Comparison of ENCODE assay signal across 10 mouse cellular contexts in the genomic region with DNA sequence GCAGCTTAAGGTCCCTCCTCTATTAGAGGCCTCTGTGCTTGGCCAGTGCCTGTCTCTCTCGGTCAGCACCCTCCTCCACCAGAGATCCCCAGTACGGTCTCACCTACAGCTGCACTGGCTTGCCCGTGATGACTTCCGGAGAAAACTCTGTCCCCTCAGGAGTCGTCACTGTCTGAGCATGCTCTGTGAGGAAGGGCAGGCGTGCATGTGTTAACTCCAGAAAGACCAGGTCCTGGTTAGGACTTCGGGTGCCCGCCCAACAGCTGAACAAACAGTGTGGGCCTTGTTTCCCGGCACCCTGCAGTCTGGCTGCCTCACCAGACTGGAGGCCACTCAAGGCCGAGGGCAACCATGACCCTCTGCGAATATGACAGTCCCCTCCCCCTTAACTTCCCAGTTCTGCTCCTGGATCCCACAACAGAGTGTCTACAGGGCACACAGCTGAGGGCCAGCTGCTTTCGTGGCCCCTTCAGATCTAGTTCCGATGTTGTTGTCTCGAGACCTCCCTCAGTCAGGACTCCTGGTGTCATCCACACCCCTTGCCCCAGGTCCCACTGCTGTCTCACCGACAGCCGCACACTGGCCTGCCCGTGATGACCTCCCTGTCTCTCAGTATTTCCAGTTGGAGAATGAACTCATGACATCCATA. TPM values are rescaled to one million over a fixed set of nuclear protein-coding genes. Genes with fewer than 3 reads are reported as not detected.
DNase-seq lines count a peak whose midpoint lies in the region; ATAC-seq lines count a peak whose summit lies in the region.
"Had no signal": no experiment of that assay in that cellular context is flagged by ENCODE, and none has a peak within 500 bp of the region (broad histone marks: within the 10 kb centered on the region; RNA-seq: fewer than 3 reads in every experiment).

No protein-coding gene starts in this region.

- H3K27me3 ChIP-seq in hindbrain, embryonic 15.5 days: no peaks in the 10 kb centered on the region
- H3K27me3 ChIP-seq in neural tube, embryonic 13.5 days: no peaks in the 10 kb centered on the region

- H3K4me3 ChIP-seq in hindbrain, embryonic 15.5 days: no peak overlapping the region
- H3K4me3 ChIP-seq in neural tube, embryonic 13.5 days: peak overlapping the region; percentile 11; the same call in 1 of the 2 replicates

- peak; percentile 45 for DNase-seq in adrenal gland, adult 2 months
- no peak for DNase-seq in adrenal gland, postnatal 4 days (ENCODE audit: low spot score in 2 of 2)
- DNase-seq in left cerebral cortex, postnatal 25 days (ENCODE audit: low spot score in 2 of 2): peak; percentile 11 to 21
- no peak for DNase-seq in left cerebral cortex, adult 11 months (ENCODE audit: low spot score)
- DNase-seq in testis, postnatal 10 days (ENCODE audit: low spot score): no peak
- DNase-seq: cerebellum, adult 8-10 months had no signal

- H3K4me2 ChIP-seq in hindbrain, embryonic 15.5 days: peak overlapping the region; percentile 12; the same call in 1 of the 2 replicates
- H3K4me2 ChIP-seq in neural tube, embryonic 13.5 days: peak overlapping the region; percentile 31

- H3K27ac ChIP-seq in hindbrain, embryonic 15.5 days (replicated peaks): no peak overlapping the region
- H3K27ac ChIP-seq in neural tube, embryonic 13.5 days (replicated peaks): no peak overlapping the region

- H3K4me1 ChIP-seq in hindbrain, embryonic 15.5 days (replicated peaks): peaks cover 4% of the 10 kb centered on the region; the same call in 1 of the 2 replicates
- H3K4me1 ChIP-seq in neural tube, embryonic 13.5 days (replicated peaks): peaks cover 23% of the 10 kb centered on the region

- intact Hi-C loops in left cerebral cortex, postnatal 25 days (cut with DNase I): no loop called here

- WGBS in hindbrain, embryonic 15.5 days: 58% methylated on average over 17 of the region's 17 CpGs
- WGBS in neural tube, embryonic 13.5 days: 51% methylated on average over 17 of the region's 17 CpGs

- no peak overlapping the region for H3K9ac ChIP-seq in hindbrain, embryonic 15.5 days
- H3K9ac ChIP-seq in neural tube, embryonic 13.5 days: peak overlapping the region; percentile 10; the same call in 1 of the 2 replicates

- H3K36me3 ChIP-seq in hindbrain, embryonic 15.5 days: no peaks in the 10 kb centered on the region
- H3K36me3 ChIP-seq in neural tube, embryonic 13.5 days: no peaks in the 10 kb centered on the region

- H3K9me3 ChIP-seq in hindbrain, embryonic 15.5 days: no peaks in the 10 kb centered on the region
- no peaks in the 10 kb centered on the region for H3K9me3 ChIP-seq in neural tube, embryonic 13.5 days

- ATAC-seq in hindbrain, embryonic 15.5 days (ENCODE audit: low FRiP score, low read depth): no peak
- ATAC-seq in neural tube, embryonic 13.5 days (ENCODE audit: low read depth): no peak
- ATAC-seq in cerebellum, adult (ENCODE audit: insufficient number of reproducible peaks, low FRiP score, low TSS enrichment): no peak

RNA-seq across cellular contexts. Expression of a gene that starts 23.8 kb away (rescaled TPM):
- total RNA-seq in adrenal gland, adult 2 months (2021): 1 to 10 TPM in 1 of 2 experiments, under 1 TPM in 1; 0.86 to 1.2 TPM
- 1.0 and 1.1 TPM in 2 replicates for polyA plus RNA-seq in adrenal gland, adult 2 months (2012; rRNA removed)
- total RNA-seq in adrenal gland, postnatal 4 days (2021): 1 to 10 TPM in 1 of 2 experiments, under 1 TPM in 1; 0.40 to 1.8 TPM
- total RNA-seq in left cerebral cortex, postnatal 25 days (2021): 10 to 100 TPM; 31.3 to 34.4 TPM
- polyA plus RNA-seq in hindbrain, embryonic 15.5 days (2015; fragmentation: Nextera tagmentation; extraction: Ambion mirVana): 28.8 and 42.8 TPM in 2 replicates
- polyA plus RNA-seq in neural tube, embryonic 13.5 days (2015; fragmentation: Nextera tagmentation; extraction: Ambion mirVana): 34.2 and 37.7 TPM in 2 replicates
- total RNA-seq: granulocyte monocyte progenitor cell, adult 5-6 weeks had no signal

Comparison
In these comparisons a context has a peak if more than half of its experiments do, and no peak if none do; other contexts are left out.
1. DNase-seq: peak in adrenal gland, adult 2 months (single experiment) and left cerebral cortex, postnatal 25 days (2 of 2); none in adrenal gland, postnatal 4 days (0 of 2), left cerebral cortex, adult 11 months (single experiment) and testis, postnatal 10 days (single experiment).
2. RNA of a gene that starts 23.8 kb away (total RNA-seq): 31.3 to 34.4 TPM in left cerebral cortex, postnatal 25 days; 0.40 to 1.8 TPM in adrenal gland, postnatal 4 days and 0.86 to 1.2 TPM in adrenal gland, adult 2 months; every median in the first group is over 10 times any median in the second.